9 mouse cellular contexts compared by ENCODE assay signal in the genomic region with DNA sequence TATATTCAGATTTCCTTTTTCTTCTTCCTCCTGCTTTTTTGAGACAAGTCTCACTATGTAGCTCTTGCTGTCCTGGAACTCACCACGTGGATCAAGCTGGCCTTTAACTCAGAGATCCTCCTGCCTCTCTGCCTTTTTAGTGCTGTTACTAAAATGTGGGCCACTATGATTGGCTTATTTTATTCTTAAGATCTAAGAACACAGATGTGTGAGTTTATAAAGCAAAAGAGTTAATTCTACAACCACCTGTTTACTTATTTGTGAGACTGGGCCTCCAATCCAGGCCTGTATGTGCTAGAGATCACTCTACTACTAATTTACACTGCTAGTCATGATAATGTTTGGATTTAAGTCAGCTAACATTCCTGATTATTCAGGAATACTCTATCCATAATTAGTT. TPM values are rescaled to one million over a fixed set of nuclear protein-coding genes. Genes with fewer than 3 reads are reported as not detected.
DNase-seq lines count a peak whose midpoint lies in the region; ATAC-seq lines count a peak whose summit lies in the region.
"Had no signal": no experiment of that assay in that cellular context is flagged by ENCODE, and none has a peak within 500 bp of the region (broad histone marks: within the 10 kb centered on the region; RNA-seq: fewer than 3 reads in every experiment).

No protein-coding gene starts in this region.

- ATAC-seq in kidney, embryonic 15.5 days (replicated peaks; ENCODE audit: low FRiP score), result no peak
- no peak for ATAC-seq in embryonic facial prominence, embryonic 13.5 days (ENCODE audit: insufficient number of reproducible peaks, insufficient read depth, low FRiP score, low TSS enrichment, low read depth)
- no peak for ATAC-seq in hindbrain, embryonic 16.5 days
- no peak for ATAC-seq in midbrain, embryonic 16.5 days
- no peak for ATAC-seq in megakaryocyte progenitor cell, adult 5-6 weeks (replicated peaks; ENCODE audit: poor library complexity)

- WGBS in kidney, embryonic 15.5 days, result 50% methylated on average over 1 of the region's 1 CpGs
- WGBS in embryonic facial prominence, embryonic 13.5 days, result 43% methylated on average over 1 of the region's 1 CpGs
- 45% methylated on average over 1 of the region's 1 CpGs for WGBS in hindbrain, embryonic 16.5 days
- 42% methylated on average over 1 of the region's 1 CpGs for WGBS in midbrain, embryonic 16.5 days

- peak overlapping the region; percentile 77; the same call in 1 of the 2 replicates for H3K4me2 ChIP-seq in kidney, embryonic 15.5 days
- H3K4me2 ChIP-seq in embryonic facial prominence, embryonic 13.5 days, result peak overlapping the region; percentile 90
- no peak overlapping the region for H3K4me2 ChIP-seq in hindbrain, embryonic 16.5 days (ENCODE audit: low read length)
- H3K4me2 ChIP-seq in midbrain, embryonic 16.5 days (ENCODE audit: low read length), result no peak overlapping the region

- H3K9ac ChIP-seq in kidney, embryonic 15.5 days, result no peak overlapping the region
- no peak overlapping the region for H3K9ac ChIP-seq in embryonic facial prominence, embryonic 13.5 days
- H3K9ac ChIP-seq in hindbrain, embryonic 16.5 days (ENCODE audit: low read depth, low read length), result no peak overlapping the region
- H3K9ac ChIP-seq in midbrain, embryonic 16.5 days (ENCODE audit: low read depth, low read length), result no peak overlapping the region

- H3K27me3 ChIP-seq in kidney, embryonic 15.5 days, result no peaks in the 10 kb centered on the region
- H3K27me3 ChIP-seq in embryonic facial prominence, embryonic 13.5 days, result no peaks in the 10 kb centered on the region
- no peaks in the 10 kb centered on the region for H3K27me3 ChIP-seq in hindbrain, embryonic 16.5 days (replicated peaks; ENCODE audit: control insufficient read depth, insufficient read depth, low read length)
- no peaks in the 10 kb centered on the region for H3K27me3 ChIP-seq in midbrain, embryonic 16.5 days (ENCODE audit: control insufficient read depth, insufficient read depth, low read depth, low read length)
- H3K27me3 ChIP-seq: Patski had no signal

- H3K27ac ChIP-seq in kidney, embryonic 15.5 days, result peak overlapping the region; percentile 99
- H3K27ac ChIP-seq in embryonic facial prominence, embryonic 13.5 days, result peak overlapping the region; percentile 62
- peak overlapping the region; percentile 100; the same call in 1 of the 2 replicates for H3K27ac ChIP-seq in hindbrain, embryonic 16.5 days (ENCODE audit: low read depth, low read length)
- peak overlapping the region; percentile 66 for H3K27ac ChIP-seq in midbrain, embryonic 16.5 days (ENCODE audit: low read length)

- DNase-seq in kidney, postnatal 4 days, result no peak
- DNase-seq in T-cell, adult 2 months (ENCODE audit: low spot score), result no peak
- no peak for DNase-seq in urinary bladder, adult 2 months (ENCODE audit: low spot score)

- peaks cover 16% of the 10 kb centered on the region for H3K36me3 ChIP-seq in kidney, embryonic 15.5 days
- peaks cover 21% of the 10 kb centered on the region for H3K36me3 ChIP-seq in embryonic facial prominence, embryonic 13.5 days
- no peaks in the 10 kb centered on the region; the same call in 1 of the 2 replicates for H3K36me3 ChIP-seq in hindbrain, embryonic 16.5 days (ENCODE audit: control insufficient read depth, insufficient read depth, low read length)
- H3K36me3 ChIP-seq in midbrain, embryonic 16.5 days (ENCODE audit: control insufficient read depth, insufficient read depth, low read length), result 0 out of 2 replicates have a peak, but pooled peaks cover 3% of the 10 kb centered on the region

- peaks cover 45% of the 10 kb centered on the region for H3K4me1 ChIP-seq in kidney, embryonic 15.5 days
- peaks cover 41% of the 10 kb centered on the region for H3K4me1 ChIP-seq in embryonic facial prominence, embryonic 13.5 days
- H3K4me1 ChIP-seq in hindbrain, embryonic 16.5 days (ENCODE audit: control insufficient read depth, insufficient read depth, low read depth, low read length), result peaks cover 26% of the 10 kb centered on the region
- peaks cover 27% of the 10 kb centered on the region for H3K4me1 ChIP-seq in midbrain, embryonic 16.5 days (ENCODE audit: control insufficient read depth, insufficient read depth, low read length)

- no peak overlapping the region for H3K4me3 ChIP-seq in kidney, embryonic 15.5 days (replicated peaks)
- no peak overlapping the region for H3K4me3 ChIP-seq in embryonic facial prominence, embryonic 13.5 days
- no peak overlapping the region for H3K4me3 ChIP-seq in hindbrain, embryonic 16.5 days (ENCODE audit: low read length)
- no peak overlapping the region for H3K4me3 ChIP-seq in midbrain, embryonic 16.5 days (ENCODE audit: low read depth, low read length)

- H3K9me3 ChIP-seq in kidney, embryonic 15.5 days (replicated peaks), result no peaks in the 10 kb centered on the region
- H3K9me3 ChIP-seq in embryonic facial prominence, embryonic 13.5 days, result no peaks in the 10 kb centered on the region
- no peaks in the 10 kb centered on the region for H3K9me3 ChIP-seq in hindbrain, embryonic 16.5 days (ENCODE audit: control insufficient read depth, low read length)
- no peaks in the 10 kb centered on the region for H3K9me3 ChIP-seq in midbrain, embryonic 16.5 days (replicated peaks; ENCODE audit: control insufficient read depth, low read length, poor library complexity, severe bottlenecking)

RNA-seq across cellular contexts. Expression of a gene that starts 1.2 kb away (rescaled TPM):
- polyA plus RNA-seq in kidney, embryonic 15.5 days (2015; fragmentation: Nextera tagmentation; extraction: Ambion mirVana), result 647 and 670 TPM in 2 replicates
- polyA plus RNA-seq in embryonic facial prominence, embryonic 13.5 days (2015; fragmentation: Nextera tagmentation; extraction: Ambion mirVana), result 659 and 711 TPM in 2 replicates
- polyA plus RNA-seq in hindbrain, embryonic 16.5 days (2015; fragmentation: Nextera tagmentation; extraction: Ambion mirVana), result 377 and 405 TPM in 2 replicates
- 393 and 436 TPM in 2 replicates for polyA plus RNA-seq in midbrain, embryonic 16.5 days (2015; fragmentation: Nextera tagmentation; extraction: Ambion mirVana)
- 137 and 168 TPM in 2 replicates for total RNA-seq in megakaryocyte progenitor cell, adult 5-6 weeks (2015)
- 163 and 210 TPM in 2 replicates for total RNA-seq in megakaryocyte progenitor cell, adult 5-6 weeks (2017)
- polyA plus RNA-seq in urinary bladder, adult 2 months (2012; rRNA removed), result 389 and 506 TPM in 2 replicates

Comparison
In these comparisons a context has a peak if more than half of its experiments do, and no peak if none do; other contexts are left out.
1. H3K4me2 ChIP-seq: peak in kidney, embryonic 15.5 days (single experiment) and embryonic facial prominence, embryonic 13.5 days (single experiment); none in hindbrain, embryonic 16.5 days (single experiment) and midbrain, embryonic 16.5 days (single experiment).
2. Peak in every context shown above with its lines, with median percentiles within 50 percentile points of each other: H3K27ac ChIP-seq.